Mouse (Mus musculus) heart, adult 2 months (tissue): Measurements from ENCODE around the gene Brat1.

Source experiments
- CTCF ChIP-seq: fragments of 200-600 bp; IDR thresholded peaks from 2 replicates; pipeline ENCODE4 v1.8.1; 2022; ENCODE audit warnings: antibody characterized with exemption, mild to moderate bottlenecking, moderate library complexity
- POLR2A ChIP-seq: fragments of 200-500 bp; IDR thresholded peaks from 2 replicates; pipeline ENCODE4 v1.6.1; 2011; ENCODE audit warnings: mild to moderate bottlenecking, low read depth, low read length, control low read depth; ENCODE audit not compliant: insufficient read depth

DNA sequence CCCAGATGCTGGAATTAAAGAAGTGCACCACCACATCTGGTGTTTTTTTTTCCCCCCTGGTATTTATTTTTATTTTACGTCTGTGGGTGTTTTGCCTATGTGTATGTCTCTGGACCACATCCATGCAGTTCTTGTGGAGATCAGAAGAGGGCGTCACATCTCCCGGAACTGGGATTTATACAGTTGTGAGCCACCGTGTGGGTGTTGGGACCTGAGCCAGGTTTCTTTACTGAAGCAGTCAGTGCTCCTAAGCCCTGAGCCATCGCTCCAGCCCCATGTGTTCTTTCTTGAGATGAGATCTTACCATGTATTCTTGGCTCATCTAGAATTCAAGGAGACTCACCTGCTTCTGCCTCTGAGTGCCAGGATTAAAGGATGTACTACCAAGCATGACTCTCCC lies 6.2 kb downstream of the Brat1 start:
- 0 out of 2 replicates have a peak, but pooled peaks have one; percentile 8 for TF ChIP-seq CTCF
- TF ChIP-seq POLR2A: no peak
